Mouse (Mus musculus) forebrain, embryonic 11.5 days (tissue): ENCODE data around the gene Zfp948. TPM values are rescaled to one million over a fixed set of nuclear protein-coding genes. Genes with fewer than 3 reads are reported as not detected.
A peak's percentile ranks its signal among the peaks of the same experiment; 100 is the strongest.

Experiments
- ATAC-seq: fragments of 200-750 bp; cut with Nextera tagmentation; replicated peaks from 2 replicates; pipeline ENCODE4 v1.8.0; 2017; ENCODE audit warnings: moderate TSS enrichment; ENCODE audit not compliant: low FRiP score
- DNase-seq: peaks from one replicate; pipeline ENCODE4 v3.0.0-alpha.2; 2017; ENCODE audit warnings: low spot score
- H3K27ac ChIP-seq: fragments of 300-500 bp; sonication (generic); 2 replicates; pipeline ENCODE4 v1.5.1; 2014; ENCODE audit warnings: low read depth, low read length
- H3K27me3 ChIP-seq: fragments of 300-500 bp; sonication (generic); 2 replicates; pipeline ENCODE4 v1.6.1; 2014; ENCODE audit warnings: mild to moderate bottlenecking, low read length, mixed read lengths; ENCODE audit not compliant: control insufficient read depth, insufficient read depth
- H3K36me3 ChIP-seq: fragments of 300-500 bp; sonication (generic); 2 replicates; pipeline ENCODE4 v1.6.1; 2014; ENCODE audit warnings: mild to moderate bottlenecking, low read length, moderate library complexity, mixed read lengths; ENCODE audit not compliant: control insufficient read depth, insufficient read depth
- H3K4me1 ChIP-seq: fragments of 300-500 bp; sonication (generic); replicated peaks from 2 replicates; pipeline ENCODE4 v1.6.1; 2014; ENCODE audit warnings: low read length, mixed read lengths; ENCODE audit not compliant: control insufficient read depth, insufficient read depth
- H3K4me2 ChIP-seq: fragments of 300-500 bp; sonication (generic); 2 replicates; pipeline ENCODE4 v1.6.1; 2014; ENCODE audit warnings: low read depth, mild to moderate bottlenecking, low read length, moderate library complexity, mixed read lengths; ENCODE audit not compliant: severe bottlenecking
- H3K4me3 ChIP-seq: fragments of 300-500 bp; sonication (generic); 2 replicates; pipeline ENCODE4 v1.5.1; 2014; ENCODE audit warnings: low read depth, low read length
- H3K9ac ChIP-seq: fragments of 300-500 bp; sonication (generic); 2 replicates; pipeline ENCODE4 v1.6.1; 2014; ENCODE audit warnings: low read length
- H3K9me3 ChIP-seq: fragments of 300-500 bp; sonication (generic); 2 replicates; pipeline ENCODE4 v1.6.1; 2016; ENCODE audit warnings: low read length, mixed read lengths; ENCODE audit not compliant: control insufficient read depth
- WGBS: fragments of 180-500 bp; shearing (Covaris S2); extraction: QIAGEN DNeasy Blood & Tissue Kit; methylation state at CpG from one replicate; pipeline ENCODE4 v1.1.7; 2014; 5-methylcytosine and 5-hydroxymethylcytosine counted together
- polyA plus RNA-seq: library from polyadenylated mRNA; unstranded; fragments of >200 nt; fragmentation: Nextera tagmentation; extraction: Ambion mirVana; gene quantifications from 2 replicates; pipeline ENCODE4 v1.2.1, GENCODE M21; 2014

Gene Zfp948
- polyA plus RNA-seq: 16.3 and 18.6 TPM in 2 replicates

DNA sequence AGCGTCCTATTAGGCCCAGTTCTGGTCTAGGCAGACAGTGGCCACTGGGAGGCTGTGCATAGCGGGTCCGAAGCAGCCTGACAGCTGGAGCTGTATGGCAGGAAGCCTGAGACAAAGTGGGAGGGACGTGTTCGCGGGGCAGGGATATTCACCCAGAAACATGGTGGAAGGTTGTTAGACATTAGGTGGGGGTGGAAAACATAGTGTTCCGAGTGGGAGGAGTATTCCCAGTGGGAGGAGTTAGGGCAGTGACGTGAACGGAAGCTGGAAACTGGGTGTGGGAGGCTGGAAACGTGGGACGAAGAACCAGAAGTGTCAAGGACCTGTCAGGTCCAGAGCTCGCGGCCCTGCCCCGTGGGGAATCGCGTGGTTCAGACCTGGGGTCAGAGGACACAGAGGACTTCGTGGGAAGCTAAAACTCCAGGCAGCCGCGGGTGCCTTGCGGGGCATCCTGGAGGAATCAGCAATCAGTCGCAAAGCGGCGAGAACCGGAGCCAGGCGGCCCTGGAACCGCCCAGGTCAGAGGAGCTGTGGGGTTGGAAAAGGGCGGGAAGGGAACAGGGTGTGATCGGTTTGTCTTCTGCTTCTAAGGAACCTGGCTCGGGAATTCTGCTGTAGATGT is at the start of gene Zfp948:
Gene Zfp948 (plus strand): TSS at position 281 of the 622 bp plus-strand sequence.
- peak; percentile 85 for DNase-seq
- Histone ChIP-seq H3K9ac (peak within 1 kb of the TSS; percentile 56), H3K27me3 (no peaks in the 10 kb centered on the region), H3K9me3 (no peaks in the 10 kb centered on the region), H3K27ac (peak within 1 kb of the TSS; percentile 54; the same call in 1 of the 2 replicates), H3K4me2 (peak within 1 kb of the TSS; percentile 52), H3K4me3 (peak within 1 kb of the TSS; percentile 40), H3K4me1 (0 out of 2 replicates have a peak, but pooled peaks cover 2% of the 10 kb centered on the region), H3K36me3 (no peaks in the 10 kb centered on the region)
- WGBS: under 1% methylated on average over 29 of the region's 29 CpGs
- ATAC-seq: peak; percentile 94

DNA sequence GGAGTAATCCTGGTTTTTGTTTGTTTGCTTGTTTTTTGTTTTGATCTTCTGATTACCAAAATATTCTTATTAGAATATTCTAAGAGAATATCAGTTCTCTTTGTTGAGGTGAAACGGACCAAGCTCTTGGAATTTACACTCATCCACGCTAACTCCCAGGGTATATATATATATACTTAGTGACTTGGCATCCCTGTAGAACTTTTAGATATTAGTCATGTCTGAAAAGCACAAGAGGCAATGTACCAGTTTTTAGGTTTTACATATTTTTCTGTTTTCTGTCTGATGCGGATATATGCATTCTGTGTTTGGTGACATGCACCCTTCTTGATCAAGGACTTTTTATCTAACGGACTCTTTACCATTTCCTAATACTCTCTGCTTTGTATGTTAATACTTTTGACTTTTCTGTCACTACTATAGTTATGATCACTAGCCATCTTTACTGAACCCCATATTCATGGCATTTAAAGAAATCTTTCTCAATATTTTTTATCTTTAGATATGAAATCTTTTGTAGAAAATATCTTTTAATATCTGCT is 49.6 kb upstream of the Zfp948 start:
- peak overlapping the region; percentile 80 for H3K27ac ChIP-seq
- no peak for ATAC-seq

DNA sequence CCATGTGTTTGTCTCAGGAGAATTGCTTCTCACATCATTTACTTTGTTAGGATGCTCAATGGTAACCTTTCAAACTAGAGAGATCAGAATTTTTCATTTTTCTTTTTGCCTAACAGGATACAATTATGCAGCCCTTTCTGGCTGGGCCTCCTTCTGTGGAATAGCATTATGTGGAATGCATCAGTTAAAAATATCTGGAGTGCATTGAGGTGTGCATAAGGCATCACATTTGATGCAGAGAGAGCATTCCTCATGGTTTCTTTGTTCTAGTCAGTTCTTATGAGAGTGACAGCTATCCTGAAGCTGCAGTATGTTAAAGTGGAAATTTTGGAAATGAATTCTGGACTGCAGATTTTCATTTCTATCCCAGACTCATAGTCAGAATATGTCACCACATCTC is 40.5 kb upstream of the Zfp948 start:
- Histone ChIP-seq H3K27ac (no peak overlapping the region), H3K27me3 (no peaks in the 10 kb centered on the region)
- no peak for DNase-seq

More for the DNA sequence above, 49.6 kb upstream of the Zfp948 start:
- Histone ChIP-seq H3K9me3 (no peaks in the 10 kb centered on the region), H3K9ac (peak overlapping the region; percentile 76), H3K27me3 (no peaks in the 10 kb centered on the region), H3K4me3 (peak overlapping the region; percentile 44), H3K4me2 (peak overlapping the region; percentile 77; the same call in 1 of the 2 replicates), H3K36me3 (no peaks in the 10 kb centered on the region), H3K4me1 (no peaks in the 10 kb centered on the region)
- DNase-seq: no peak
- 46% methylated on average over 4 of the region's 4 CpGs for WGBS

DNA sequence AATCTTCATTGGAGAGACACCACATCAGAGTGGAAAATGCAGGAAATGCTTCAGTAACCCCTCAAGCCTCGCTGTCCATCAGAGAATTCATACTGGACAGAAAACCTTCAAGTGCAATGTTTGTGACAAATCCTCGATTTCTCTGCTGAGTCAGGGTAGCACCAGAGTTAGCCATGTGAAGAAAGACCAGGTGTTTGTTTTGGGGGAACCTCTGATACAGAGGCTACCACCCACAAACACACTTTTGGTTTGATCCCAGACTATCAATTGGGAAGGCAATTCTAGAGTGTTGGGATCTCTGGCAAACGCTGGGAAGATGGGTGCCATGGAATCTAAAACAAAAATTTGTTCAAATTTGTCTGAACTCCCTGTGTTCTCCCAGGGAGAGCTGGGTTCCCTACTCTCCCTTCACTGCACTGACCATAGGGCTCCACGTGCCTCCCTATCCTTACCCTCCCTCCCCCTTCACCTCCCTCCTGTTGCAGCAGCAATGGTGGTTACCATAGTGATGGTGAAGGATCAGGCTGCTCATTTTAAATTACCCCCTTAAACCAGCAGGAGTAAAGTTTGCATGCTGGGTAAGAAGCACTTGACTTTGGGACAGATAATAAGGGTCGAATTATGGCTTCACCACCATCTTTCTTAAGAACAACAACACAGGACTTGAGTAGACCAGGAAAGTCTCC is 36.0 kb upstream of the Zfp948 start:
- H3K4me1 ChIP-seq: peaks cover 7% of the 10 kb centered on the region; the same call in 1 of the 2 replicates
- WGBS: 67% methylated on average over 5 of the region's 5 CpGs
- no peaks in the 10 kb centered on the region for H3K36me3 ChIP-seq
- H3K9ac ChIP-seq: no peak overlapping the region
- H3K9me3 ChIP-seq: no peaks in the 10 kb centered on the region
- no peak for DNase-seq
- no peak overlapping the region for H3K4me2 ChIP-seq
- H3K27me3 ChIP-seq: no peaks in the 10 kb centered on the region
- ATAC-seq: no peak
- H3K27ac ChIP-seq: no peak overlapping the region
- no peak overlapping the region for H3K4me3 ChIP-seq

More for the DNA sequence above, 40.5 kb upstream of the Zfp948 start:
- H3K4me2 ChIP-seq: no peak overlapping the region
- ATAC-seq: no peak
- H3K36me3 ChIP-seq: no peaks in the 10 kb centered on the region
- no peak overlapping the region for H3K9ac ChIP-seq
- H3K4me3 ChIP-seq: no peak overlapping the region
- no peaks in the 10 kb centered on the region for H3K4me1 ChIP-seq
- no peaks in the 10 kb centered on the region for H3K9me3 ChIP-seq

DNA sequence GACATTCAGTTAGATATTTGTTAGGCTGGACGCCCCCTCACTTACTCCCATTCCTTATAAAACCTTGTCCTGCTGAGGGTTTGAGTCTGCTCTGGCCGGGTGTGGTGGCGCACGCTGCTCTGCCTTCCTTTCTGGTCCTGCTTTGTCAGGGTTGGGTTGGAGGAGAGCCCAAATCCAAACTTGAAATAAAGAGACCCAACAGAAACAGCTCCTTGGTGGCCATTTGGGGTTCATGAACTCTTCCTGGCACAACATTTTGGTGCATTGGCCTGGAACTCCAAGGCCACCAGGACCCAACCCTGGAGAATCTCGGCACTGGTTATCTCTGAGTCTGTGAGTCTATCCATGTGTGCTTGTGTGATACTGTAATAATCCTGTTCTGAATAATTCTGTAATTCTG is 35.2 kb upstream of the Zfp948 start:
- peak overlapping the region; percentile 10; the same call in 1 of the 2 replicates for H3K27ac ChIP-seq
- H3K4me2 ChIP-seq: peak overlapping the region; percentile 76; the same call in 1 of the 2 replicates
- H3K9ac ChIP-seq: peak overlapping the region; percentile 96; the same call in 1 of the 2 replicates
- peak overlapping the region; percentile 68 for H3K4me3 ChIP-seq
- H3K9me3 ChIP-seq: no peaks in the 10 kb centered on the region
- DNase-seq (no peak), ATAC-seq (0 out of 2 replicates have a peak, but pooled peaks have one; percentile 1)
- H3K4me1 ChIP-seq: peaks cover 7% of the 10 kb centered on the region; the same call in 1 of the 2 replicates
- no peaks in the 10 kb centered on the region for H3K36me3 ChIP-seq
- 73% methylated on average over 5 of the region's 5 CpGs for WGBS
- H3K27me3 ChIP-seq: no peaks in the 10 kb centered on the region

DNA sequence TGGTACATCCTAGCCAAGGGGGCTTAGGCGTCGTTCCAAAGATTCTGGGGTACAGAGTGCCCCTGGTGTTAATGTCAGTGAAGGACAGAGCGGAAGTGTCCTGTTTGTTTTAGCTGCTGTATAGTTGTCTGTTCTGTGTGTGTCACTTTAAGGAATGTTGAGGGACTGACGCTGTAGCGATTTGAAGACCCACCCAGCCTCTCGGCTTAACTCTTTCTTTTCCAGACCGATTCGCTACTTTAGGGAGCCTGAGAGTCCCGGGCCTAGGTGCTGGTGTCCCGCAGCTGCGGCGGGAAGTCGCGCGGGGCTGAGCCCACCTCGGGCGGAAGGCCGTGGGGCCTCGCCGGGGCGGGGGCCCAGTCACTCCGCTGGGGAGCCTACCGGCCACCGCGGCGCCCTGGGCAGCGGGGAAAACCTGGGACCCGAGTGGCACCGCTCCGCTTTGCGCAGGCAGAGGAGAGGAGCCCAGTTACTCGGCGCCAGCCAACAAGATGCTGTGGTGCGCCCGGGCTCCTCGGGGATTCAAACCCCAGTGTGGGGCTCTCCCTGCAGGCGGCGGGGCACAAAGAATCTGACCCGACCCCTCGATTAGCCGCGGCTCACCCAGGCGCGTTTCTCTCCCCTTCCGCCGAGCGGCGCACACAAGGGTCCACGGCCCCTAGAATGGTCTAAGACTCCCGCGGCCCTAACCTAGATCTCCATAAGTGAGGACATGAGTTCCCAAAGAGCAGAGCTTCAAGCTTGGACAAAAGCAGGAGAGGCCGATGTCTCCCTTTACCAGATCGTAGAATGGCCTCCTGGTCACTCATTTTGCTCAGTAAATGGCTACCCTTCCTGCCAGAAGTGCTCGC is 34.5 kb upstream of the Zfp948 start:
- no peaks in the 10 kb centered on the region for H3K36me3 ChIP-seq
- DNase-seq (peak; percentile 82), ATAC-seq (peak; percentile 76)
- no peaks in the 10 kb centered on the region for H3K9me3 ChIP-seq
- peaks cover 7% of the 10 kb centered on the region; the same call in 1 of the 2 replicates for H3K4me1 ChIP-seq
- peak overlapping the region; percentile 71 for H3K27ac ChIP-seq
- H3K9ac ChIP-seq: peak overlapping the region; percentile 96
- peak overlapping the region; percentile 68 for H3K4me3 ChIP-seq
- H3K4me2 ChIP-seq: peak overlapping the region; percentile 76
- no peaks in the 10 kb centered on the region for H3K27me3 ChIP-seq
- under 1% methylated on average over 54 of the region's 54 CpGs for WGBS

DNA sequence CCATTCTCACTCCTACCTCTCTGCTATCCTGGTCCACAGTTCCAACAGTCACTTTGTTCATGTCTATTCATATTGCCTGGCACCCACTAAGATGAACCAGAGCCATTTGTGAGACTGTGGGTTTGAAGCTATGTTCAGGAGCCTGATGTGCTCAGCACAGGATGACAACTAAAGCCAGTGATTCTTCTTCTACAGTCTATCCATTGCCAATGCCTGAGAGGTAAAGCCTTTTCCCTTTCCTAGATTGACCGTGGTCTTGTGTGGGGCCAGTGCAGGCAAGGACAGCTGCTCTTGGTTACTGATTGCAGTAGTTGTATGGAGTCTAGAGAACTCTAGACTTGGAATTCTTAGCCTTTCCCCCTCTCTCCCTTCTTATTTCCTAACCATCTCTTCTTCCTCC is 32.8 kb upstream of the Zfp948 start:
- DNase-seq (no peak), ATAC-seq (no peak)
- Histone ChIP-seq H3K4me1 (peaks cover 7% of the 10 kb centered on the region; the same call in 1 of the 2 replicates), H3K27me3 (no peaks in the 10 kb centered on the region), H3K4me2 (no peak overlapping the region), H3K9me3 (no peaks in the 10 kb centered on the region), H3K9ac (no peak overlapping the region), H3K27ac (no peak overlapping the region), H3K36me3 (no peaks in the 10 kb centered on the region), H3K4me3 (no peak overlapping the region)
- 90% methylated on average over 1 of the region's 1 CpGs for WGBS
